Mouse (Mus musculus) ES-CJ7 (cell line): Measurements from ENCODE around the gene Sirt4.
A peak's percentile ranks its signal among the peaks of the same experiment; 100 is the strongest.
"Not testable (repeated sequence)": the region's sequence is repeated elsewhere in the genome, so short reads cannot be mapped to it uniquely, and the experiment has no call there.

Source experiments
- DNase-seq: peaks from one replicate; pipeline ENCODE4 v3.0.0; 2011; ENCODE audit warnings: low read depth, low spot score

Sirt4 gene

DNA sequence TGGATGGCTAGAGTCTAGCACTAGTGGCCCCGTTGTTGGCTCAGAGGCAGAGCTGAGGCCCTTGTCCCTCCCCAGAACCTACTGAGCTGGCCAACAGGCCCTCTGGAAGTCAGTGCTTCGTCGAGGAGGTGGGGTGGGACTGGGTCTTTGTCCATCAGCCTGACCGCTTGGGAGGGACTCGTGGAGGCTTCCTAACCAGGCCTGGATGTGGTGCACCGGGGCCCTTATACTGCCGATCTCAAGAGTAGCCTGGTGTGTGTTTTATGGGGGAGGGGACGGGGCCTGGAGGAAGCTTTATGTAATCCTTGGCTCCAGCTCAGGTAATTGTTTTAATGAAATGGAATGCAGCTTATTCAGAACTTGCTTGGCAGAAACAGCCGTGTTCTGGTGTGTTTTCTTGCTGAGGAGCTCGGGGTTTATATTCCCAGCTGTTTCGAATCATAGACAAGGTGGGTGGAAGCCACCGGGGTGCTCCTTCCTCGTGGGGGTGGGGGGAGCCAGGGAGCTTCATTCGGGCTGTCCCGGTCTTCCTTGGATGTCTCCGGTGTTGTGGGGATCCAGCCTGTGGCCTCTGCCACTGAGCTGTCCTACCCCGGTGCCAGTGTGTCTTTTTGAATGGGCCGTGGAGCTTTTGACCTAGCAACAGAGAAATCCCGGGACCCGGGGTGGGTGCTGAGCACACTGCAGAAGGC is 30.5 kb upstream of the Sirt4 start:
- no peak for DNase-seq

DNA sequence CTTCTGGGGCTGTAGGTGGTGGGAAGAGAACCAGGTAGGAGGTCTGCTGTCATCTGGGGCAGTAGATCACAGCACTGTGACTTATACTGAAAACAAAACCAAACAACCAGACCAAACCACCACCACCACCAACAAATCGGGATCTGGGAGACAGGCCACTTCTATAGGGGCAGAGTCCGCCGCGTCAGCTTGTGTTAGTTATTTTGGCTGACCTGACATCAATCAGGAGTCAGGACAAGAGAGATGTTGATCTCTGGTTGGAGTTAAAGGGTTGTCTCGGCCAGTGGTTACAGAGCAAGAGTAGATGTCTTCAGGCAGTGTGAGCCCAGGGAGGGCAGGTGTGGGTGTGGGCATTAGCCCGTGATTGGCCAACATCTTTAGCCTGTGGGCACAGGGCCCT is 29.8 kb upstream of the Sirt4 start:
- no peak for DNase-seq

DNA sequence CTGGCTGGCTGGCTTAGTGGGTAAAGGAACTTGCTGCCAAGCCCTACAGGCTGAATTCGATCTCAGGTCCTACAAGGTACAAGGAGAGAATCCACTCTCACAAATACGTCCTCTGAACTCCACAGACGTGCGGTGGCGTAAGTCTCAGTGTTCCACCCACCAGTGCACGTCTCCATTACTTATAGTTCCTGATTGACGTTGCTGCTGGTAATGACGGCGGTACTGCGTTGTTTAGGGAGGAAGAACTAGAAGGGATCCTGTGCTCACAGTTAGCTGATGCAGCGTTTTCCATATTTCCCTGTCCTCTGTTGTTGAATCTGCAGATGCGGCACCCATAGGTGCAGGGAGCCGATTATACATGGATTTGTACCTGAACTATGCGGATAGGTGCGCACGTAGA is 29.2 kb upstream of the Sirt4 start:
- DNase-seq = no peak

DNA sequence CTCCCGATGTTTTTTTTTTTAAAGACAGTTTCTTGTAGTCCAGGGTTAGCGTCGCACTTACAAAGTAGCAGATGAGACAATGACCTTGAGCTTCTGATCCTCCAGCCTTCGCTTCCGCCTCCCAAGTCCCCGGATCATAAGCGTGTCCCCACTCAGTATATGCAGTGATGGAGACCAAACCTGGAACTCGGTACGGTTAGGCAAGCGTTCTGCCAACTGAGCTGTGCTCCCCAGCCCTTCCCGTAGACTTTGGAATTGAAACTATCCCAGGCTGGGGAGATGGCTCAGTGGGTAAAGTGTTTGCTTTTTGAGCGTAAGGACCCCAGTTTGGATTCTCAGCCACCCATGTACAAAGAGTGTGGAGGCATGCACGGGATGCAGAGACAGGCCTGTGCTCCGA is 28.7 kb upstream of the Sirt4 start:
- no peak for DNase-seq

DNA sequence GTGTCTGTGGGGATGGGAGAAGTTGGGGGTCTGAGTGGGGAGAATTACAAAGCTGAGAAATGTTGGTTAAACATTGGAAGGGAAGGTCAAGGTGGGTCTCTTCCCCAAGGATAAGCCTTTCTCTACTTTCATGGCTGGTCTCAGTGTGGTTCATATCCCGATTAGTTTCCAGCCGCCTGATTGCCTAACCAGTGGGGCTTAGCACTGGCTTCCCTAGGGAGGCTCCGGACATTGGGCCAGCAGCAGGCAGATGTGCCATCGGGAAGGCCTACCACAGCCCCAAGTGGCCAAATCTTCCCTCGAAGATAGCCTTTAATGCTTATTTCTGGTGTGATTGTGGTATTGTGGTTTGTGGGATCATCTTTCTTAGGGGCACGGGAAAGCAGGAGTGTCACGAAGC is 27.9 kb upstream of the Sirt4 start:
- no peak for DNase-seq

DNA sequence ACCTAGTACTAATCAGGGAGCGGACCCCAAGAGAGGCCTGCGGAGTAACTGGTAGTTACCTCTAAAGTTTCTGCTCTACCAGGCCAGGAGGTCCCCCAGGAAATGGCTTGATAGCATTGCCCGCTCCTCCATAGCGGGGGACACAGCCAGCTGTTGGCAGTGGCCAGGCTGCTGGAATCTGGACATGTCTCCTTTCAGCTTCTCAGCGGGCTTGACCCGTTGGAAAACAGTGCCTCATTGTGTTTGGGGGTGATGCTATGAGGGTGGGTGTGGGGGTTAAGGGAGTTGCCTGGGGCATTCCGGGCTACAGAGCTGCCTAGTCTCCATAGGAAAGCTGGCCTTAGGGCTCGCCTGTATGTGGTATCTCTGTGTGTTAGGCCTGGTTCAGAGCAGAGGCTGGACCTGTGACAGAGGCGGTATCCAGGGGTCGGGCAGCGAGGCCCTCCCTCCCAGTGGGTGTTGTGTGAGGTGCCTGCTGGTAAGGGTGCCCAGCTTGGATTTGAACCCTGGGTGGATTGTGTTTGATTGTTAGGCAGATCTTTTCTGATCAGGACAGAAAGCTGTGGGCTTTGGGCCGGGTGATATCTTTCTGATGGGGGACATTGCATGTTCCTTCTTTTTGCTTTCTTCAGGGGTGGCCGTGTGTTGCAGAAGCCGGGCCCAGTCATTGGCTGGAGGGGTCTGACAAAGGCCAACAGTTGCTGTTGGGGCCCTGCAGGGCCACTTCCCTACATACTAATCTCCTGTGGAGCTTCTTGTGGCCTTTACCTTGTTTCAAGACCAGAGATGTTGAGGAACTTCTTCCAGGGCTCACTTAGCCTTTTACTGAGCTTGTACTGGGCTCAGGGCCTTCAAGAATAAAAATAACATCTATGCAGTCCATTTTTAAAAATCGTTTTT is 25.5 kb upstream of the Sirt4 start:
- DNase-seq = no peak

DNA sequence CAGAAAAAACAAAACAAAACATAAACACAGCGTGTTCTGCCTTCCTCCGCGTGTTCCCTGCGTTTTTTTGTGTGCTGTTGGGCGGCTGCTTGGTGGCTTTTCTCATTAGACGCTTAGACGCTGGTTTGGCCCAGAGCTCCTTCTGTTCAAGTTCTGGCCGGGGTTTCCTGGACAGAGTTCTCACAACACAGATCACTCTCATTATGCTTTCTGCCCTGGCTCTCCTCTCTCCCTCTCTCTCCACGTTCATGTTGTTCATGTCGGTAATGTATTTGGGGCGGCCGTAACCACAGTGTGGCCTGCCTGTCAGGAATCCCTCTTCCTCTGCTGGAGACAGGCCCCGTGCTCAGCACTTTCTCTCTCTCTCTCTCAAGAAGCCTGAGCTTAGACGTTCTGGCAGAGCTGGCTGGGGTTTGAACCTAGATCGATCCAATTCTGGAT is 24.8 kb upstream of the Sirt4 start:
- DNase-seq = no peak

DNA sequence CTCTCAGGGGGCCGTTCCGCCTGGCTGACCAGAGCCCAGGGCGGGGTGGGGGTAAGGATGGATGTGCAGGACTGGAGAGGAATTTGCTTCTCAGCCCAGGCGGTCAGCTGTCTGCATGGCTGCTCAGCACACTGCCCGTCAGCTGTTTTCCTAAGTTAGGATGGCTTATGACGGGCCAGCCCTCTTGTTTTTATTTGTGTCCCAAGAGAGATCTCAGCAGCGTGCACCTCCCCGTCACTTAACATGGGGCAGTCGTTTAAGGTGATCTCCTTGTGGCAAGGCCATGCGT is 24.3 kb upstream of the Sirt4 start:
- no peak for DNase-seq

DNA sequence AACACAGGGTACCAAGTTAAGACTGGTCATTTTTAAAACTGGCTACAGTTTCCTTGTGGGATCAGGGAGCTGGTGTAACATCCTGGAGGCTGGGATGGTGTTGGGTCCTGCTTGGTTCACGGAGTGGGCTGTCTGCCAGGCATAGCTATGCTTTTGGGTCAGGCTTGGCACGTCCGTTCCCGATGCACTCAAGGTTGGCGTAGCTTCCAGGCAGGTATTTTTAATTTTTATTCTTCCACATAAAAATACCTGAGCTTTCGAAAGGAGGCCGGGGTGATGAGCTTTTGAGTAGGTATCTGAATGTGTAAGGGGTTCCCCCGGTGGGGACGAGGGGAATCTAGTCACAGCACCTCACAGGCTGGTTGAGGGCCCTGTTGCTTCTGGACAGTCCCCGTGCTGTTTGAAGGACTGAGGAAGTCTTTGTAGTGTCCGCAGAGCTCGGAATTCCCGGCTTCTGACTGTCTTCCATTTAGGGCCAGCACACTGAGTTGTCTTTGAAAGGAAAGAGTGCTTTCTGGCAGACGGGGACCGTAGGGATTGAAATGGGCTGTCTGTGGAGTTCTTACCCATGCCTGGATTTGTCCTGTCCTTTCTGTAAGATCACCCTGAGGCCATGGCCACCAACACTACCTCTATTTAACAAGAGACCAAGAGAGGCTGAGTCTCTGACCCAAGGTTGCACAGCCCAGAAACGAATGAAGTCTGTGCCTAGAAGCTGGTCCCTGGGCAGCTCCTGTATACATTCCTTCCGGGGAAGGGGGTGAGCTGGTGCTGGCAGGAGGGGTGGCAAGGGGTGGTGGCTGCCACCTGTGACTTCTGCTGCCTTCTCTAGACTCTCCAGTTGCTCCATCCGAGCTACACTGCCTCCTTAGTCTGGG is 23.7 kb upstream of the Sirt4 start:
- no peak for DNase-seq

DNA sequence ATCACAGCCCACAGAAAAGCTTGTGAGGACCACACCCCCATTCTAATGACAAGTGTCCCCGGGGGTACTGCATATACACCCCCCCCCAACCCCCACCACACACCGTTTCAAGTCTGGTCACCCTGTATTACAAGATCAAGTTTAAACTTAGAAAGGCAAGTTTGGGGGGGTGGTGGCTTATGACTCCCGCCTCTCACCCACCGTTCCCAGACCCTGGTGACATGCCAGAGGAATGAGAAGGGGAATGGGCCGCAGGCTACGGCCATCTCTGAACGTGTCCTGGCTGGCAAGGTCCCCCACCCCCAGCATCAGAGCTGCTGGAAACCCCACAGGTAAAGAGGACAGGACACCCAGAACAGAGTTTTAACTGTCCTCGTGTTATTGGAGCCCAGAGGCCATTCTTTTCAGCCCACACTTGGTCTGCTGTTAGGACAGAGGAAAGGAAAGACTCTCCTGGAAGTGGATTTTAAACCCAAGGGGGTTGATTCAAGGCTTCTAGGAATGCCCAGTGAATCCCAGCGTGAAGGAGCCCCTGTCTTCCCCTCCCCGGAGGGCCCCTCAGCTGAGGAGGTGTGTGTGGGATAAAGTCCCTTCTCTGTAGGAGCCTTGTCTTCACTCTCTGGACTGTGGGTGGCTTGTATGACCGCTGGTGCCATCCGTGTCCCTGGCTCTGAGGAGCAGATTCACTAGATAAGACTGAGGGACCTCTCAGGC is 22.9 kb upstream of the Sirt4 start:
- DNase-seq = no peak

DNA sequence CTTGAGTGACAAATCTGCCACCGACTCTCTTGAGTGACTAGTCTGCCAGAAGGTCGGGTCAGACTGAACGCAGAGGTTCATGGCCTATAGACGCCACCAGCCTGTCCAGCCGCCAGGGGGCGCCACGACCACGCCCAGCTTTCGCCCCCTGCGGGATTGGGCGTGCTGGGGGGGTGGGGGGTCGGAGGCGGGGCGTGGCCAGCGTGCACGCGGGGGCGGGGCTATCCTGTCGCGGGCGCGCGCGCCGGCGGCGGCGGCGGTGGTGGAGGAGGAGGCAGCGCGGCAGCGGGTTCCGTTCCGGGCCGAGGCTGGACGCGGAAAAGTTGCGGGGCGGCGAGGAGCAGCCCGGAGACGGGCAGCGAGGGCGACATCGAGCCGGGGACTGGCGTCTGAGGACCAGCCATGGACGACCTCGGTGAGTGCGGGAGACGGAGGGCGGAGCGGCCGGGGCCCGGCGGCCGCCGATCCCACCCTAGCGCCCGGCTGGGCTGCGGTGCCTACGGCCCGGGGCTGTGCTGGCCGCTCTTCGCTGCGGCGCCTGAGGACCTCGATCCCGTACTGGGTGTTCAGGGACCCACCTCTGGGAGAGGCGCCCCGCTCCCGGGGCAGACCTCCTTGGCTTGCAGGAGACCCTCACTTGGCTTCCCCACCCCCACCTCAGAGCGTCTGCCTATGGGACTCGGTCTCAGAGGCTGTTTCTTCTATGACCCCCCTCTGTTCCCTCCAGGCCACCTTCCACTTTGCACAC is 22.1 kb upstream of the Sirt4 start, which contains the start of gene Pxn:
Gene Pxn (plus strand): TSS at position 223 of the 748 bp plus-strand sequence.
- DNase-seq = peak; percentile 90

DNA sequence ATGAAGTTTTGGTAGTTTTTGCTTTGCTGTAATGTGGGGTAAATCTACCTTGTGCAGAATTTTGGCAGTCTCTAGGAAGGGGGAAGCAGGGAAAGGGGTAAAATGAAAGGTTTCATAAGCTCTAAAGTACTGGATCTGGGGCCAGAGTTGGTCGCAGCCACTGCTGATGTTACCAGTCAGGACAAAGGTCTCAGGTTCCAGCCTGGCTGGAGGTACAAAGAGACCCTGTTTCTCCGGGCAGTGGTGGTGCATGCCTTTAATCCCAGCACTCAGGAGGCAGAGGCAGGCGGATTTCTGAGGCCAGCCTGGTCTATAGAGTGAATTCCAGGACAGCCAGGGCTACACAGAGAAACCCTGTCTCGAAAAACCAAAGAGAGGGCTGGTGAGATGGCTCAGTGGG is 21.1 kb upstream of the Sirt4 start:
- not testable (repeated sequence) for DNase-seq

DNA sequence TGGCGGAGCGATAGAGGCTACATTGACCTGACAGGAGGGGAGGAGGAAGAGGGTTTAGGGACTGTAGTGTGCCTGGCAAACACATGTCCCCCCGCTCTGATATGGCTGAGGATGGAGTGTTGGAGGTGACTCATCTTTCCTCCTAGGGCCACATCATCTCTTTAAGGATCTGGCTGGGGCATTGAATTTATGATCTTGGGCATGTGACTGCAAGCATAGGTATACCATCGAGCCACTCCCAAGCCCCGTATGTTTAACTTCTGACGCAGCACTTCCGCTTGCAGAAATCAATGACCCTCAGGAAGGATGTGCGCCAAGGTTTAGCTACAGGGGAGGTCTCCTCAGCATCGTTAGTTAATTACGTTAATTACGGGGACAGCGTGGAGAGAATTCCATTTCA is 18.5 kb upstream of the Sirt4 start:
- DNase-seq = no peak

DNA sequence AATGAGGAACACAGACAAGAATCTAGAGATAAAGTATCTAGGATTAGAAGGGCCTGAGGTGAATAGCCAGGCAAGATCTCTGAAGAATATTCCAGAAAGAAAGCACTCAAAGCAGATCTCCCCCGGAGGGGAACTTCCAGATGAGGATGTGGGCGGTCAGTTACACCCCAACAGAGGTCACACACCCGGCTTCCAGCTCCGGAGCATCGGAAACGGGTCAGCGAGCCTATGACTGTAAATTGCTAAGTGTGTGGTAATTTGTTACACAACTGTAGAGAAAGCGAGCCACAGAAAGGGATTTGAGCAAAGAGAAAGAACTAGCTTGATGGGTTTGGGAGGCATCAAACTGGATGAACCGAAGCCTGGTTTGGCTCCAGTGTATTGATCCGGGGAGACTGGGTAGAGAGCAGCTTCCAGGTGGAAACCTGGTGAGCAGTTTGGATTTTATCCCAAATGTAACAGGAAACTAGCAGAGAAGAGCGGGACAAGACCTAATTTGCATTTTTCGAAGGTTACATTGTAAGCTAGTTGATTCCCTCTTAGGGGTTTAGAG is 15.9 kb upstream of the Sirt4 start:
- DNase-seq = no peak

DNA sequence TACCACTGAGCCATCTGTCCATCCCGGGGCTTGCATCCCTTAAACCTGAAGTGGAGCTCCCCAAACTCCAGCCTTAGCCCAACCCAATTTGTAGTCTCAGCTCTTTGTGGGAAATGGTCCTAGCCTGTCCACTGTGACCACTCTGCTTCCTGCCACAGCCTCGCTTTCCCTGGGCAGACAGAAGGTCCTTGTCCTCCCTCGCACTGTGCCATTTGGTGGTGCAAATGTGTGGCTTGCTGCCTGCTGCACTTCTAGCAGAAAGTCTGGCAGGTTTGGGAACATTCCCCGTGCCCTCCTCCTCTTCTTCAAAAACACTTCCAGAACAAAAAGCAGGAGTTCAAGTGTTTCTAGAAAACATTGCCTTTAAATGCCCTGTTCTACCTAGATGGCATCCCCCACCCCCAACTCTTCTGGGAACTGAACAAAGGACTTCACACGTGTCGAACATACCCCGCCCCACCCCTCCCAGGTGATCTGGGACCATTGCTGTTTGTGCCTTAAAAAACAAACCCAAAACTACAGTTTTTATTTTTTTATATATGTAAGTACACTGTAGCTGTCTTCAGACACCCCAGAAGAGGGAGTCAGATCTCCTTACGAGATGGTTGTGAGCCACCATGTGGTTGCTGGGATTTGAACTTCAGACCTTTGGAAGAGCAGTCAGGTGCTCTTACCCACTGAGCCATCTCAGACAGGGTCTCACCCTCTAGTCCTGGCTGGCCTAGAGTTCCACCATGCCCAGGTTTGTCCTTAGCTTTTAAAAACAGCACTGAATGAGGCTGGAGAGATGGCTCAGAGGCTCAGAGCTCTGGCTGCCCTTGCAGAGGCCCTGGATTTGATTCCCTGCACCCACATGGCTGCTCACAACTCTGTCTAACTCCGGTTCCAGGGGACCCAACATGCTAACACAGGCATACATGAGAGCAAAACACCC is 14.0 kb upstream of the Sirt4 start:
- peak; percentile 81 for DNase-seq

DNA sequence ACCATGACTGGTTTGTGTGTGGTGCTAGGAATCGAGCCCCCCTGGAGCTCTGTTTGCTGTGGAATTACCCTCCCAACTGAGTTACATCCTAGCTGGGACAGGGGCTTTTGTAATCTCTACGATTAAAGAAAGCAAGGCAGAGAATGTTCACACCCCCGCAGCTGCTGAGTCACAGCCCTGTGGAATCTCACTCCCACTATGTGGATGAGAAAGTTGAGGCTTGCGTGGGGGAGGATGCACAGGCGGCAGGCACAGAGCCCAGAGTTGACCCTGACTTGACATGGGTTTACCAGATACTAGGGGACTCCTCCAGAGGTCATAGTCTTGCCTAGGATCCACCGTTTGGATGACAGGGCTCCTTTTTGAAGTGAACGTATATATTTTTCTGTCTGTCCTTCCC is 12.5 kb upstream of the Sirt4 start:
- DNase-seq = peak; percentile 62

DNA sequence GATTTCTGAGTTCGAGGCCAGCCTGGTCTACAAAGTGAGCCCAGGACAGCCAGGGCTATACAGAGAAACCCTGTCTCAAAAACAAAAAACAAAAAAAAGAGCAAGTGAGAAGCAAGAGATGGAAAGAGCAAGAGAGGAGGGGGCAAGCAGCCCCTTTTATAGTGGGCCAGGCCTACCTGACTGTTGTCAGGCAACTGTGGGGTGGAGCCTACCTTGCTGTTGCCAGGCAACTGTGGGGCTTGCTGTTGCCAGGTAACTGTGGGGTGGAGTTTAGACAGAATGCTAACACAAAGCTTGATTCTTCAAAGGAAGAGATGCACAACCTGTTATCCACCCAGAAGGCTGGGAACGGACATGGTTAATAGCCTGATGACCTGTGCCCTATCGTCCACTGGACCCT is 11.1 kb upstream of the Sirt4 start:
- DNase-seq = peak; percentile 72

DNA sequence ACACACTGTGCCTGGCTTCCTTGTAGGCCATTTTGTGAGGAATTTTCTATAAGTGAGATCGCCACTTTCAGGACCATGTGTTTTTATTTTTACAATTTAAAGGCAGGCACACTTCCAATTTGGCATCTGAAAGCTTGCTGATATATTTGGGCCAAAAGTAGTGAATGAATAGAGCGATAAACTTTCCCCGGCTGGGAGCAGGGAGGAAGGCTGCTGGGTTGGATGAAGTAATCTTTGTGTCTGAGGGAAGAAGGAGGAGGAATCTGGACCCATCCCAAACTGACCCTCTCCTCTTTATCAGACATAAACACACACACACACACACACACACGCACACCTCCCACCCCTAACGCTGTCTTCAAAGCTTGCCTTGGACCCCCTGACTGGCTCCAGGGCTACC is 8.9 kb upstream of the Sirt4 start:
- DNase-seq = no peak

DNA sequence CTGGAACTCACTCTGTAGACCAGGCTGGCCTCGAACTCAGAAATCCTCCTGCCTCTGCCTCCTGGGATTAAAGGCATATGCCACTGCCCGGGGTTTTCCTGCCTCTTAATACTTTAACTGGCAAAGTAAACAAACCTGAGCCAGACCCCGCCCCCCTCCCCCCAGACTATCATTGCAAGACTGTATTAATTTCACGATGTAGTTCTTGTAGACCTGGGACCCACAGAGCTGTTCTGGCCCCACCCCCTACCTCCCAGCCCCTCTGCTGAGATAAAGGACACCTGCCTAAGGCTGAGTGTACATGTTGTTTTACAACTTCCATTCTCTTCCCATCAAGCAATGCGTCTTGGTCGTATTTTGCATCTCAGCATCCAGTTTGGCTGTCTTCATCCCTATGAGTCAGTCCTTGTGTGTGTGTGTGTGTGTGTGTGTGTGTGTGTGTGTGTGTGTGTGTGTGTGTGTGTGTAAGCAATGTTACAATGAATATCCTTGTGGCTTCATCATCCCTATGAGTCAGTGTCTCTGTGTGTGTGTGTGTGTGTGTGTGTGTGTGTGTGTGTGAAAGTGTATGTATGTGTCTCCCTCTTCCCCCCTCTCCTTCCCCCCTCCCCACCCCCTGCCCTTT is 8.3 kb upstream of the Sirt4 start:
- peak; percentile 71 for DNase-seq
